Mouse (Mus musculus) v-Abl transformed pro-B cells (cell line): ENCODE measurements around the gene Maats1.

Experiments used
- in situ Hi-C, 2 experiments: fragments of 400-800 bp; cut with MboI; formaldehyde crosslinking; loops; one replicate each; pipeline ENCODE4 v1.15.1; 2025; ENCODE audit not compliant: unreplicated experiment in 2 of 2

Gene Maats1

GRCm38 (mm10) chr16:38341396-38342324 lies at the start of gene Maats1:
Gene Maats1, minus strand, starts transcription at chr16:38342143.
- in situ Hi-C loops = loop anchor here (10.0 to 25.0 kb wide), 6 partner anchors 383 to 721 kb away; partner anchors contain the start of gene Upk1b (in 1 of the 2)

GRCm38 (mm10) chr16:38390322-38390721 lies 48.4 kb upstream of the Maats1 start:
- in situ Hi-C loops = no loop called here

DNA sequence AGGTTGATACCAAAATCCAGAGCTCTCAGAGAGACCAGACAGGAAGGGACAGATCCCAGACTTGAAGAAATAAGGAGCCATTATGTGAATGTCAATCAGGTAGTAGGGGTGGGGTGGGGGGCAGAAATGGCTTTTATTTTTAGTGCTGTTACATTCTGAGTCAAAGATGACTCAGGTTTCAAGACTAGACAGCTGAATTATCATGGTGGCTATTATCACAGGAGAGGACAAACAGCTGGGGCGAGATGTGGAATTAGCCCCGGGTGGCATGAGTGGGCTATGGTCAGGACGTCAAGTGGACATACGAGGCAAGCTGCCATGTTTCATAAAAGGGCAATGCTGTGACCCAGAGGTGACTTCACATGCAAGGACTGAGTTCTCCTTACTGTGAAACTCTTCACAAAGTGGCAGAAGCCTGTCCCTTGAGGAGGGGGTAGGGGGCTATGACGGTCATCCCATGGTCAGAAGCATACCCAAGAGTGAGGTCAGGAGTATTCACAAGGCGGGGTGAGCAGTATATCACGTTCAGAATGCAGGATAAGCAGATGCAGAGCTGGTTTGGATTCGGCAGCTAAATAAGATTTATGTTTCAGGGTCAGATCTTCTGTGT lies 47.4 kb upstream of the Maats1 start:
- in situ Hi-C loops = no loop called here

- in situ Hi-C loops = no loop called here
These were observed 46.8 kb upstream of the Maats1 start for GRCm38 (mm10) chr16:38388757-38389156.

DNA sequence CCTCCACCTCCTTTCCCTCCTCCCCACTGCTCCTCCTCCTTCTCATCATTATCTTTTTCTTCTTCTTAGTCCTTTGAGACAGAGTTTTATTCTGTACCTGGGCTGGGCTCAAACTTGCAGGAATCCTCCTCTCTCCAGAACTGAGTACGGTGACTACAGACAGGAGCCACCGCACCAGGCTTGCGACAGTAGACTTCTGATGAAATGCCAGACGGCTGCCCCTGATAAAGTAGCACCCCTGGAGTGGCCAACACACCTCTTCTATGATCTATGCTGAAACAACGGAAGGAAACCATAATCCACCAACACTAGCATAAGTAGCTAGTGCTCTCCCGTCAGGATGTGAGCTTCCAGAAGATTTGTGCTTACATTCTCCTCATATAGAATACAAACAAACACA lies 45.4 kb upstream of the Maats1 start:
- in situ Hi-C loops = no loop called here

GRCm38 (mm10) chr16:38385700-38386099 lies 43.8 kb upstream of the Maats1 start:
- in situ Hi-C loops = no loop called here

DNA sequence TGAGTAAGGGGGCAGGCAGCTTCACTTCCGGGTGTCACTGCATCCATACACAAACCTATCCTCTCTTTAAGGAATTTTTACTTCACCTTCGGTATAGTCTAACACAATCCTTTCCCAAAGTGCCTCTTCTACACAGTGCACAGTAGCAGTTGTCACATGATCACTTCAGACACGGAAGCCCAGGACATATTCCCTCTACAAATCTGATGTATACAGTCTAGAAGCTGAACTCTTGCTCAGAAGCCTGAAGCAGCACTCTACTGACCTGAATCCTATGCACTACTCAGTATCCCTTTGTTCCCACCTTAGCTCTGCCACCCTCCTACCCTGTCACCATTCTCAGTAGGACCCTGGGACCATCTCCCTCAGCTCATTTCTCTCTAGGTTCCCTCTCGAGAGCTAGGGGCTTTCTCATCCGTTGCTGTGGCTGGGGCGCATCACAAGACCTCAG lies 43.3 kb upstream of the Maats1 start:
- in situ Hi-C loops = no loop called here

DNA sequence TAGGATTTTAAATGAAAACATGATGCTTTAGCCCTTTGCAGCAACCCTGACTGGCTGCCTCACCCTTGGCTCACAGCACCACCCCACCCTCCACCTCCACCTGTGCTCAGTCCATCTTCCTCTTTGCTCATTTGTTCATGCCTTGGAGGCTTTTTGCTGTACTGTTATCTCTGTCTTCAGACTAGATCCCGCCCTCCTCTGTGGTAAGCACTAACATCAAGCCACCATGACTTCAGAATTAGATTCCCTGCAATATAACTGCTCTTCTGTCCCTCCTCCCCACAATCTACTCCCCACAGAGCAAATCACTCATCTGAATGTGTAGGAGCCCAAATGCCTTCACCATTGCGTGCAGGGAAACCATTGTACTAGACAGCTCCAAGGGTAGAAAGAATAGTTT lies 41.7 kb upstream of the Maats1 start:
- in situ Hi-C loops = no loop called here

DNA sequence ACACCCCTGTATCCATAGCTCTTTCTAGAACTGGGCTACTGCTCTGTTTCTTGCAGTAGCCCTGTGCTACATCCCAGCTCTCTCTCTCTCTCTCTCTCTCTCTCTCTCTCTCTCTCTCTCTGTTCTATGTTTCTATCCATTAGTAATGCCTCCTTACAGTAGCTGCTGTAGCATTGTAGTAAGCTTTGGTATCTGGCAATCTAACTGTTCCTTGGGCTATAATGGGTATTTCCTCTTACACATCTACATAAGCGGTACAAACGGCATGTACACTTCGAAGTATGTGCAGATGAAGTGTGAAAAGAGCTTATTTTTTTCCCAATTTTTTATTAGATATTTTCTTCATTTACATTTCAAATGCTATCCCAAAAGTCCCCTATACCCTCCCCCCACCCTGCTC lies 38.0 kb upstream of the Maats1 start:
- in situ Hi-C loops = loop anchor here (5.0 to 10.0 kb wide), 2 partner anchors 85 to 102 kb away; no protein-coding TSS in a partner anchor

DNA sequence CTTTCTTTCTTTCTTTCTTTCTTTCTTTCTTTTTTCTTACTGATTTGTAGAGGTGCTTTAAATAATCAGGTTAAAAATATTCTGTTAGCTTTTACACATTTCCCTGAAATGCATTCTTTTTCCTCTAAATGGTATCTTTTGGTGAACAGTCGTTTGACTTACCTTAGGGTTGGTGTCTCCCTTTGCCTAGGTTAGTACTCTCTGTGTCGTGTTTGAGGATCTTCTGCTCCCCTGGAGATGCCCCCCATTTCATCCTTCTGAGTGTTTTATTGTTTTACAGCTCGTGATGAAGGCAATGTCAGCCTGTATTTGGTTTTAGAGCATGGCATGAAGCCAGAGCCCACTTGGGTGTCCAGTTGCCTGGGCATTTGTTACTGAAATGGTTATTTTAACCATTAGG lies 37.5 kb upstream of the Maats1 start:
- in situ Hi-C loops = loop anchor here (5.0 to 10.0 kb wide), 2 partner anchors 85 to 103 kb away; no protein-coding TSS in a partner anchor

DNA sequence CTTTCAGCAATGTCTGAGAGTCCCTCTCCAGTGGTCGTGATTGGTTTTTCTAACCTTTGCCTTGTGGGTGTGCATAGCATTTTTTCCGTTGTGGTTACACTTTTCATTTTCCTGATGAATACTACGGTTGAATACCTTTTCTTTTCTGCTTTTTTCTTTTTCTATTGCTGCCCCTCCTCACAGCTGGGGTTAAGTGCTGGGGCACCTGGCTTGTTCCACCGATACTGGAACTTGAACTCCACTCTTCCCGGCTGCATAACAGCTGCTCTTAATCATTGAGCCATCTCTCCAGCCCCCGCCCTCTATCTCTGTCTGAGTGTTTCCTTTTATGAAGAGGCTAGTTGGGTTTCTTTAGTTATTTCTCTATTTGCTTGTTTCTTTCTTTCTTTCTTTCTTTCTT lies 37.1 kb upstream of the Maats1 start:
- in situ Hi-C loops = loop anchor here (5.0 to 10.0 kb wide), 2 partner anchors 86 to 103 kb away; no protein-coding TSS in a partner anchor

- in situ Hi-C loops = loop anchor here (5.0 to 10.0 kb wide), 2 partner anchors 86 to 104 kb away; no protein-coding TSS in a partner anchor
These were observed 36.6 kb upstream of the Maats1 start for GRCm38 (mm10) chr16:38378591-38378990.

- in situ Hi-C loops = loop anchor here (5.0 to 10.0 kb wide), 2 partner anchors 87 to 105 kb away; no protein-coding TSS in a partner anchor
These were observed 35.6 kb upstream of the Maats1 start for GRCm38 (mm10) chr16:38377546-38377945.

DNA sequence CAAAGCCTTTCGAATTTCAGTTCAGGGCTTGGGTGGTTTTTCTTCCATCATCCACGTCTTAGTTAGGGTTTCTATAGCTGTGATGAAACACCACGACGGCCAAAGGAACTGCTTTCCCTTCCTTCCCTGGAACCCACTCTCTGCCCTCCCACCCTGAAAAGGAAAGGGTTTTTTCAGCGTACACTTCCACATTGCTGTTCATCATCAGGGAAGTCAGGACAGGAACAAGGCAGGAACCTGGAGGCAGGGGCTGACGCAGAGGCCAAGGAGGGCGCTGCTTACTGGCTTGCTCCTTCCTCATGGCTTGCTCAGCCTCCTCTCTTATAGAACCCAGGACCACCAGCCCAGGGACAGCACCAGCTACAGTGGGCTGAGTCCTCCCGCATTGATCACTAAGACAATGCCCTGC lies 34.9 kb upstream of the Maats1 start:
- in situ Hi-C loops = loop anchor here (5.0 to 10.0 kb wide), 2 partner anchors 88 to 105 kb away; no protein-coding TSS in a partner anchor

GRCm38 (mm10) chr16:38376163-38376840 lies 34.4 kb upstream of the Maats1 start:
- in situ Hi-C loops = loop anchor here (5.0 to 10.0 kb wide), 2 partner anchors 88 to 106 kb away; no protein-coding TSS in a partner anchor

DNA sequence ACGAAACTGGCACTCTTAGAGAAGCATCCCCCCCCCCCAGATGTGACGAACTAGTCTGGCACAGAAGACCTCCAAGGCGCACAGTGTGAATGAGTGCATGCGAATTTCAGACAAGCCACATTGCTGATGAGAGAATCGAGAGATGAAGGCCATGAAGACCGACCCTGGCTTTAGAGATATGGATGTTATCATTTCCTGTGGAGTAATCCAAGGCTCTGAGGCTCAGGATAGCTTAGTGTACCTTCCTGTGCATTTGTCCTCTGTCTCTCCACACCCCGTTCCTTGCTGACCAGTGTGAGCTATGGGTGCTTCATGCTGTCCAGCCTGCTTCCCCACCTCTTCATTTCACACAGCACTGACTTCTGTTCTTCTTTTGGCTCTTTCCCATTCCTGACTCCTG lies 33.2 kb upstream of the Maats1 start:
- in situ Hi-C loops = loop anchor here (5.0 to 10.0 kb wide), 2 partner anchors 90 to 107 kb away; no protein-coding TSS in a partner anchor

- in situ Hi-C loops = loop anchor here (5.0 to 10.0 kb wide), 2 partner anchors 90 to 108 kb away; no protein-coding TSS in a partner anchor
These were observed 32.6 kb upstream of the Maats1 start for GRCm38 (mm10) chr16:38374379-38375140.

DNA sequence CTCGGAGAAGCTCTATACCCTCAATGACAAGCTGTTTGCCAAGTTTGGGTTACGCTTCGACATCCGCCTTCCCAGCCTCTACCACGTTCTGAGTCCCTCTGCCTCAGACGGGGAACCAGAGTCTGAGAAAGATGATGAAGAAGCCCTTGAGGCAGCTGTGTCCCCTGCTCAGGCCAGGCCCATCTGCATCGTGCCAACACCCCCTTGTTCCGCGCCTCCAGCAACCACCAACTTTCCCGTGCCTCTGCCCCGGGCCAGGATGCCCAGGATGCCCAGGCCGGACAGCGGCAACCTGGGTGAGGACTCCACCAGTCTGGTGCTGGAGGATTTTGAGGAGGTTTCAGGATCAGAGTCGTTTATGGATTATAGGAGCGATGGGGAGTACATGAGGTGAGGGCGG lies 32.0 kb upstream of the Maats1 start:
- in situ Hi-C loops = loop anchor here in 1 of 2 experiments (10.0 kb wide), 1 partner anchor 91 kb away; no protein-coding TSS in a partner anchor

DNA sequence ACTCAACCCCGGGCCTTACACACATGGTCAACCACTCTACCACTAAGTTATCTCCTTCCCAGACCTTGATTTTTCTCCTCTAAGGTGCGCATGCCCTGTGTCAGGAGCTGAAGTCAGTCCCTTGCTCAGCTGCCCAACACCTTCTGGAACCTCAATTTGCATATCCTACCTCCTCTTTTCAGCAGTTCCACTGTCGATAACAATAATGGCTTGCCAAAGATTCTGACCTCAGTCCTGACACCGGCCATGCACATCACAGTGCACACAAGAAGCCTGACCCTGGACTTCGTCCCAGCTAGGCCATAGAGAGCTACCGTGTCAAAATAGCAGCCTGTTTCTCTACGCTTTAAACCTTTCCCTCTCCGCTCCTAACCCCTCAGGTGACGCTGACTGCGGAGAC lies 31.5 kb upstream of the Maats1 start:
- in situ Hi-C loops = loop anchor here in 1 of 2 experiments (10.0 kb wide), 1 partner anchor 91 kb away; no protein-coding TSS in a partner anchor
